Mouse (Mus musculus) hindbrain, embryonic 10.5 days (tissue): ENCODE results near the gene Pycr1. TPM values are rescaled to one million over a fixed set of nuclear protein-coding genes. Genes with fewer than 3 reads are reported as not detected.

ENCODE experiments used
- DNase-seq: peaks from one replicate; pipeline ENCODE4 v3.0.0-alpha.2; 2017; ENCODE audit warnings: low spot score
- H3K27ac ChIP-seq: fragments of 300-500 bp; sonication (generic); 2 replicates; pipeline ENCODE4 v1.5.1; 2016; ENCODE audit warnings: mild to moderate bottlenecking, moderate library complexity
- H3K27me3 ChIP-seq: fragments of 300-500 bp; sonication (generic); 2 replicates; pipeline ENCODE4 v1.6.1; 2016; ENCODE audit warnings: mild to moderate bottlenecking; ENCODE audit not compliant: poor library complexity, insufficient read depth, severe bottlenecking
- H3K36me3 ChIP-seq: fragments of 300-500 bp; sonication (generic); 2 replicates; pipeline ENCODE4 v1.6.1; 2016; ENCODE audit warnings: mild to moderate bottlenecking, moderate library complexity
- H3K4me1 ChIP-seq: fragments of 300-500 bp; sonication (generic); replicated peaks from 2 replicates; pipeline ENCODE4 v1.6.1; 2016; ENCODE audit warnings: mild to moderate bottlenecking
- H3K4me3 ChIP-seq: fragments of 300-500 bp; sonication (generic); 2 replicates; pipeline ENCODE4 v1.5.1; 2016; ENCODE audit warnings: mild to moderate bottlenecking, moderate library complexity
- H3K9me3 ChIP-seq: fragments of 300-500 bp; sonication (generic); 2 replicates; pipeline ENCODE4 v1.6.1; 2016; ENCODE audit warnings: mild to moderate bottlenecking, moderate library complexity
- WGBS: fragments of 180-500 bp; shearing (Covaris S2); methylation state at CpG from one replicate; pipeline ENCODE4 v1.1.7; 2016; 5-methylcytosine and 5-hydroxymethylcytosine counted together
- polyA plus RNA-seq: library from polyadenylated mRNA; unstranded; fragments of >200 nt; fragmentation: Nextera tagmentation; extraction: Ambion mirVana; gene quantifications from 2 replicates; pipeline ENCODE4 v1.2.1, GENCODE M21; 2016

Pycr1 gene
- polyA plus RNA-seq, 1 experiment from 2014 or later, result 38.7 TPM

DNA sequence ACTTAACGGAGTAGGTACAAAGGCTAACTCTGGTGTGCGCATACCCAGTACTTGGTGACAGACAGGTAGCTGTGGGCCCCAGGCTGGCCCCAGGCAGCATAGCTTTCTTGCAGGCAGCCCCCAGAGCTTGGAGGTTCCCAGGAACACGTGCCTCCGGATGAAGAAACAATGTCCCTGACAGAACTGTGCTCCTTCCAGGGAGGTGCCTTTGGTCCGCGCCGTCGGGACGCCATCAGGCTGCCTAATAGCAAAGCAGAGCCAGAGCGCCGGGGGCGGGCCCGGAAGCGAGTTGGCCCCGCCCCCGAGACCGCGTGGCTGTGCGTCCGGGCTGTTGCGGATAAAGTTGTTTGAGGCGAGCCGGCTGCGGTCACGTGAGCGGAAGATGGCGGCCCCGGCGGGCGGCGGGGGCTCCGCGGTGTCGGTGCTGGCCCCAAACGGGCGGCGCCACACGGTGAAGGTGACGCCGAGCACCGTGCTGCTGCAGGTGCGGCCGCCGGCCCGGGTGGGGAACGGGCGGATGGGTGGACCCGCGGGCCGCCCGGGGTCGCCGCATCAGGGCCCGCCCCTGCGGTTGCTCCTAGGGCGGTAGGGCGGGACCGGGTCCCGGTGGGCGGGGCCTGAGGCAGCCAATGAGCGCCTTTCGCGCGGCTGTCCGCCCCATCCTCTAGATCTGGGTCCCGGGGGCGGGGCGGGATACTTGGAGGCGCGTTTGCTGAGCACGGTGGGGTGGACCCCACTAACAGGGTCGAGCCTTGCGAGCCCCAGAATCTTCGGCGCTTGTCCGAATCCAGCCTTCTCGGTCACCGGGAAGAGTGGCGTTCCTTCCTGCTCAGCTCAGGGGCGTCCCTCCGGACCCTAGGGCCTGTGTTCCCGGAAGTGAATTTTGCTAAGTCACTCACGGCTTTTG, 29.4 kb upstream of the Pycr1 start, which contains the start of gene Aspscr1:
Gene Aspscr1, plus strand, starts transcription at position 287 of the 907 bp plus-strand sequence.
- Histone ChIP-seq H3K4me1 (peaks cover 25% of the 10 kb centered on the region), H3K36me3 (peaks cover 31% of the 10 kb centered on the region), H3K27ac (peak within 1 kb of the TSS; percentile 99), H3K9me3 (no peaks in the 10 kb centered on the region), H3K27me3 (no peaks in the 10 kb centered on the region), H3K4me3 (peak within 1 kb of the TSS; percentile 79)
- DNase-seq, result peak; percentile 94
- 1% methylated on average over 83 of the region's 83 CpGs for WGBS

DNA sequence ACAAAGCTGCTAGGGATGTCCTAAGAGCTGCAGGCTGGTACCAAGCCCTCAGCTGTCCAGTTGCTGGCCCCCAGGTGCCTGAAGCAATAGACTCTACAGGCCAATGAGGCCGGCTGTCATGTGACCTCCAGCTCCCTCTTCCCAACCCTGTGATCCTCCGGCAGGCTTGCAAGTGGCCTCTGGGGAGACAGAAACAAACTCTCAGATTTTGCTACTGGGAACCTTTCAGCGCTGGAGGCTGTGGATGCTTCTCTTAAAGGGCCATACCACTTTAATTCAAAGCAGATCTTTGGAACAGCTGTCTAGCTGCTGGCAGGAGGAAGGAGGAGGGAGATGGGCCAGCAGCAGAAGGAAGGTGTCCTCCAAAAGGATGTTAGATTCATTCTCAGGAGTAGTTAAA, 23.0 kb upstream of the Pycr1 start:
- 8% methylated on average over 3 of the region's 3 CpGs for WGBS
- Histone ChIP-seq H3K27me3 (peaks cover 43% of the 10 kb centered on the region), H3K4me1 (peaks cover 16% of the 10 kb centered on the region), H3K27ac (no peak overlapping the region), H3K9me3 (no peaks in the 10 kb centered on the region), H3K4me3 (peak overlapping the region; percentile 16), H3K36me3 (no peaks in the 10 kb centered on the region)
- peak; percentile 28 for DNase-seq

DNA sequence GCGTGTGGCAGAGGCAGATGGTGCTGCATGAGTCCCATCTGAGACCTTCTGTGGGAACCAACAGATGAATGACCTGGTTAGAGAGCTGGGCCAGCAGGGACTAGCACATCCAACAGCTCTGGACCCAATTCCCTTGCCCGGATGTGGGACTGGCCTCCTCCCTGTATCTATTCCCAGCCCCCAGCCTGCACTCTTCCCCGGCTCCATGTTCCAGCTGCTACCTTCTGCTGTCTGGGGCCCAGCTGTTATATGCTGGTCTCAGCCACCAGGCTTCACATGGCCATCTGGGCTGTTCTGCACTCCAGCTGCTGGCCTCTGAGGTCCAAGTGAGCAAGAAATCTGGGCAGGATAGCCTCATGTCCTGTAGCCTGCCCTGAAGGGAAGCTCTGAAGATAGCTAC, 21.8 kb upstream of the Pycr1 start:
- Histone ChIP-seq H3K4me3 (no peak overlapping the region), H3K4me1 (peaks cover 28% of the 10 kb centered on the region), H3K27me3 (peaks cover 55% of the 10 kb centered on the region), H3K9me3 (no peaks in the 10 kb centered on the region), H3K36me3 (no peaks in the 10 kb centered on the region), H3K27ac (no peak overlapping the region)
- WGBS, result 75% methylated on average over 3 of the region's 3 CpGs
- peak; percentile 27 for DNase-seq

DNA sequence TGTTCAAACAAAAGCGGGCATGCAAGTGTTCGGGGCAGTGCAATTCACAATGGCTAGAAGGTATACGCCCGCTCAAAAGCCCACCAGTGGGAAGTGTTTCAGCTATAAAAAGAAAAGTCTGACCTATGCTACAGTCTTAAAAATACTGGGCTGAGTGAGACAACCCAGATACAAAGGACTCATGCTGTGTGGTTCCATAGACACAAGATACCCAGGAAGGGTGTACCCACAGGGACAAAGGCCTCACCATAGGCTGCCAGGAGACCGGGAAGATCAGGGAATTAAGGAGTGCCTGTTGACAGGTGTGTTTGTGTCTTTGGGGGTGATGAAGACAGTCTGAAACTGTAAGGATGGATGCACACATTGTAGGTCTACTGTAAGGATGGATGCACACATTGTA, 20.1 kb upstream of the Pycr1 start:
- WGBS, result 65% methylated on average over 5 of the region's 5 CpGs
- no peak for DNase-seq
- Histone ChIP-seq H3K4me1 (peaks cover 45% of the 10 kb centered on the region), H3K36me3 (no peaks in the 10 kb centered on the region), H3K9me3 (no peaks in the 10 kb centered on the region), H3K27me3 (peaks cover 72% of the 10 kb centered on the region), H3K27ac (no peak overlapping the region), H3K4me3 (no peak overlapping the region)

DNA sequence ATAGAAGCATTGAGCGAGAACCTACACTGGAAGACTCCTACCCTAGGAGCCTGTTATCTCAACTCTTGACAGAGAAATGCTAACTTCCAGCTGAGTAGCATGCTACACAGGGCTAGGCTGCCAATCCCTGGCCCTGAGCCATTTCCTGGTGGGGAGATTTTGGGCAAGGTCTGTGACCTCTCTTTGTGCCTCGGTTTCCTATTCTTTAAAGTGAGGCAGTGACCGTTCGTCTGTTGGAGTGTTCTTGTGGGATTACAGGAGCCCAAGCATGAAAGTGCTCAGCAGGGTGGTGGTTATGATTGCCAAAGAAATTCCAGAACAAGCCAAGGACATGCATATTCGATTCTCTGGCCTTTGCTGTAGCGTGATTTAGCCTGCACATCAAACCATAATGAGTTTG, 19.2 kb upstream of the Pycr1 start:
- 56% methylated on average over 6 of the region's 6 CpGs for WGBS
- H3K4me1 ChIP-seq, result peaks cover 46% of the 10 kb centered on the region
- H3K27me3 ChIP-seq, result peaks cover 82% of the 10 kb centered on the region
- H3K36me3 ChIP-seq, result no peaks in the 10 kb centered on the region
- H3K9me3 ChIP-seq, result no peaks in the 10 kb centered on the region
- H3K27ac ChIP-seq, result no peak overlapping the region
- no peak overlapping the region for H3K4me3 ChIP-seq
- DNase-seq, result no peak

DNA sequence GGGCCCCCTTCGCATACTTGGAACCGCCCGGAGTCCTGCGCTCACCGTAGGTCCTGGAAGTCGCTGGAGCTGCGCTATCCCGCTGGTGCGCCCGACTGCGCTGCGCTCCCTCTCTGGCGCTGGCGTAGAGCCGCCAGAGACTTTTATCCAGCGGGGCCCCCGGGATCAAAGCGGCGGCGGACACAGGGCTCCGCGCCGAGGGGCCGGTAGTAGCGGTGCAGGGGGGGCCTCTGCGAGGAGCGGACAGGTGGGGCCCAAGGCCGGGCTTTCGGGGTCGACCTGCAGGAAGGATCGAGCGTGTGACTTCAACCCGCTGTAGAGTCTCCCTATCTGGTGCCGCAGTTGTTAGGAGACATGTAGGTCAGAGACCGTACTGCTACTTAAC, 17.5 kb upstream of the Pycr1 start, which contains the start of gene Notum:
Gene Notum, minus strand, starts transcription at position 100 of the 385 bp plus-strand sequence.
- Histone ChIP-seq H3K4me3 (peak within 1 kb of the TSS; percentile 55), H3K27ac (peak within 1 kb of the TSS; percentile 74), H3K27me3 (peaks cover 94% of the 10 kb centered on the region), H3K4me1 (peaks cover 36% of the 10 kb centered on the region), H3K9me3 (no peaks in the 10 kb centered on the region), H3K36me3 (no peaks in the 10 kb centered on the region)
- WGBS, result under 1% methylated on average over 35 of the region's 35 CpGs
- peak; percentile 49 for DNase-seq

DNA sequence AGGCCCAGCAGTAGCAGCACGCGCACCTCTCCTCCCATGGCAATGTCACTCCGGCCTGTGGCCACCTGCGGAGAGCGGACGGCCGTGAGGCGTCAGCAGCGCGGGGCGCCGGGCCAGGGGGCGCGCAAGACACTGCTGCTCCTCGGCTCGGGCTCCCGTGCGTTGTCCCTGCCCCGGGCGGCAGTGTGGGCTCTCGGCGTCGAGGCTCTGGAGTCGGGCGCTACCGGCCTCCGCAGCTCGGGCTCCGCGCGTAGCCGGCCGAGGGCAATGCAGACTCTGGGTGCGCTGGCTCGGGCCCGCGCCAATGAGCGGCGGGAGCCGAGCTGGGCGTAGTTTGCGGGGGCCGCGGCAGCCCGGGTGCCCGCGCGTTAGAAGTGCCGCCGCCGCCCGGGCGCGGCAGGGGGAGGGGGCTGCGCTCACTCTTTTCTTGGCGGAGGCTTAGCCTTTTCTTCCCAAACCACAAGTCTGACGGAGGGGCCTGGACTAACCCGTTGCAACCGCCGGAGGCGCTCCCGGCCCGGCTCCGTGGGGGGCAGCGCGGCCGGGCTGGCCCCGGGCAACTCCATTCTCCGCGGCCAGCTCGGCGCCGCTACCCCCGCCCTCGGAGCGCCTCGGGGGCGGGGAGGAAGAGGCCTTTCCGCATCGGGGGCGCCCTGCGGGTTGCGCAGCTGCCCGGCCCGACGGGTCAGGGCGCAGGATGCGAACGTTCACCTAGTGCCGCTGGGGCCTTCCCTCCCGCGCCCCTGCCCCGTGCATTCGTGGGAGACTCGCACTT, 16.9 kb upstream of the Pycr1 start:
- no peaks in the 10 kb centered on the region for H3K36me3 ChIP-seq
- no peaks in the 10 kb centered on the region for H3K9me3 ChIP-seq
- peak overlapping the region; percentile 74 for H3K27ac ChIP-seq
- peaks cover 96% of the 10 kb centered on the region for H3K27me3 ChIP-seq
- H3K4me3 ChIP-seq, result peak overlapping the region; percentile 55
- under 1% methylated on average over 95 of the region's 95 CpGs for WGBS
- DNase-seq, result peak; percentile 68
- H3K4me1 ChIP-seq, result peaks cover 33% of the 10 kb centered on the region

DNA sequence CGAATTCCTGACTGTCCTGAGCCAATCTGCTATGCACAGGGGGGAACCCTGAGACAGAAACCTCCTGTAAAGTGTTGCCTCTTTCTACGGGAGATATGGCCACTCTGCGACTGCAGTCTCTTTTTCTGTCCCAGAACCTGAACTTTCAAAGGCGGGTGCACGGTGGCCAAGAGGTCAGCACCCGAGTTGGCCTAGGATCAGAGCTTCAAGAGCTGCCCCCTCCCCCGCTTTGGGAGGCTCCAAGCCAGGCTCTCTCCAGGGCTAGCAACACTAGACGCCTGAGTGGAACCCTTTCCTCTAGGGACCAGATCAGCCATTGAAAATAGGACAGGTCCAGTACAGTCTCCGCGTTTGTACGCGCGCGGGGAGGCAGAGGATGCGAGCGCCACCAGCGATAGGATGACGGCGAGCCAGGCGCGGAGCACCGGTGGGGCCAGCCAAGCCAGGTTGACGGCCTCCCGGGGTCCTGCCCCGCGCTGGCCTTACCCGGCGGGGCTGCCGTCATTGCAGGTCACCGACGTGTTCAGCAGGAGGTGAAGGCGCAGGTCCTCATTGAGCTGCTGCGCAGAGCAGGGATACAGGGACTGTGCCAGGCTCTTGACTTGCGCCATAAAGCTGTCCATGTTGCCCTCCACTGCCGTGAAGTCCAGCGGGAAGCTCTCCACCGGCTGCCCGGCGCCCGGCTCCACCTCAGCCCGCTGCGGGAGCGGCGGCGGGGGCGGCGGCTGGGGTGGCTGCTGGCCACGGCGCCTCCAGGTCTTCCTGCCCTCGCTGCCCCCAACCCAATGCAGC, 16.1 kb upstream of the Pycr1 start:
- Histone ChIP-seq H3K27ac (peak overlapping the region; percentile 74), H3K27me3 (peaks cover 94% of the 10 kb centered on the region), H3K9me3 (no peaks in the 10 kb centered on the region), H3K4me3 (peak overlapping the region; percentile 55), H3K36me3 (no peaks in the 10 kb centered on the region), H3K4me1 (peaks cover 29% of the 10 kb centered on the region)
- DNase-seq, result peak; percentile 43
- WGBS, result 2% methylated on average over 50 of the region's 50 CpGs

DNA sequence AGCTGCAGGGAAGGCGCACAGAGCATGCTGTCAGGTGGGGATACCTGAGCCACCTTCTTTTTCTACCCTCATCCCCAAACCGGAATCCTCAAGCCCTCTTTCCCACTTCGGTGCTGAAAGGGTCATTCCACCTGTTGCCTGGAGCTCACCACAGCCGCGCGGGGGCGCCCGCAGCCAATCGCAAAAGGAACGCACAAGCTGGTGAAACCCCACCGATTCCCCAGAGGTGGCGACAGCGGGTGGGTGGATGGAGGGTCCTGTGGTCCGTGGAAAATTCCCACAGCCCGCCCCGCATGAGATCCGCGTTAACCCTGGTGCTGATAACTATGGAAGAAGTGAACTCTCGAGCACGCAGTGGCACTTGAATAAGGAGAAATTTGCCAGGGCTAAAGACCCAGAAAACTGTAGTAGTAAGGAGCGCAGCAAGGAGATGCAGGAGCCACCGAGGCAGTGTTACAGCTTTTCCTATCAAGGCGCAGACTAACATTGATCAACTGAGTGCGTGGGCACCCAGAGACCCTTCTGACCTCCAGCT, 15.4 kb upstream of the Pycr1 start:
- peaks cover 29% of the 10 kb centered on the region for H3K4me1 ChIP-seq
- WGBS, result 4% methylated on average over 24 of the region's 24 CpGs
- H3K27ac ChIP-seq, result no peak overlapping the region
- no peaks in the 10 kb centered on the region for H3K36me3 ChIP-seq
- H3K4me3 ChIP-seq, result peak overlapping the region; percentile 55
- H3K27me3 ChIP-seq, result peaks cover 93% of the 10 kb centered on the region
- DNase-seq, result peak; percentile 79
- H3K9me3 ChIP-seq, result no peaks in the 10 kb centered on the region

DNA sequence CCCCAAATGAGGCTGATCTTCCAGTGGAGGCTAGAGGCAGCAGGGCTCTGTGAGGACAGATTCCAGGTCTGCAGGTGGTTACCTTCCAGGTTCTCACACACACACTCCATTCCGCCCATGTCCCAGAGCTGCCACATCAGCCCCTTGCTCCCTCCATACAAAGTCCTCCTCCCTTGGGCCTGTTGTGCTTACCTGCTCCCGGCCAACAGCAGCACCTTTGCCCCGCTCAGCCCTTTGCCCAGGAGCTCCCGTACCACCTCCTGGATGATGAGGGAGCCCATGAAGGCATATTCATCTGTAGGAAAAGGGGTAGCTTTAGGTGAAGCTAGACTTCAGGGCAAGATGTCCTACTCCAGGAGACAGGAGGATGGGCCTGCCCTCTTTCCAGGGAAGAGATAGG, 13.7 kb upstream of the Pycr1 start:
- no peak for DNase-seq
- Histone ChIP-seq H3K27ac (no peak overlapping the region), H3K27me3 (peaks cover 76% of the 10 kb centered on the region), H3K4me3 (no peak overlapping the region), H3K4me1 (peaks cover 29% of the 10 kb centered on the region), H3K36me3 (no peaks in the 10 kb centered on the region), H3K9me3 (no peaks in the 10 kb centered on the region)
- WGBS, result 88% methylated on average over 4 of the region's 4 CpGs

DNA sequence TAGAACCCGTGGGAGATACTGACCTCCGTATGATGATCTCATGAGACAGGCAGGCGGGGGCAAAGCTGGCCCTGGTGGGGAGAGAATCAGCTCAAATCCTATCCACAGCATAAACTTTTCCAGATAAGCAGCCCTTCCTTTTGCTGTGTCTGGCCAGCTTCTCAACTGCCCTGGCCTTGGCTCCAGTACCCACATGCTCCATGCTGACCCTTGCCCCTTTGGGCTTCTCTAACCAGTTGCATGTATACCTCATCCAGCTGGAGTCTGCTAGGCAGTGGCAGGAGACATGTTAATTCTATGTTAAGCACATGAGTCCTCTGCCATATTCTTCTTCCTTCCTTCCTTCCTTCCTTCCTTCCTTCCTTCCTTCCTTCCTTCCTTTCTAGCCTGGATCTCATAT, 11.2 kb upstream of the Pycr1 start:
- Histone ChIP-seq H3K36me3 (no peaks in the 10 kb centered on the region), H3K9me3 (no peaks in the 10 kb centered on the region), H3K27me3 (peaks cover 54% of the 10 kb centered on the region), H3K4me1 (peaks cover 11% of the 10 kb centered on the region), H3K4me3 (no peak overlapping the region), H3K27ac (no peak overlapping the region)
- DNase-seq, result no peak
- 76% methylated on average over 3 of the region's 3 CpGs for WGBS

DNA sequence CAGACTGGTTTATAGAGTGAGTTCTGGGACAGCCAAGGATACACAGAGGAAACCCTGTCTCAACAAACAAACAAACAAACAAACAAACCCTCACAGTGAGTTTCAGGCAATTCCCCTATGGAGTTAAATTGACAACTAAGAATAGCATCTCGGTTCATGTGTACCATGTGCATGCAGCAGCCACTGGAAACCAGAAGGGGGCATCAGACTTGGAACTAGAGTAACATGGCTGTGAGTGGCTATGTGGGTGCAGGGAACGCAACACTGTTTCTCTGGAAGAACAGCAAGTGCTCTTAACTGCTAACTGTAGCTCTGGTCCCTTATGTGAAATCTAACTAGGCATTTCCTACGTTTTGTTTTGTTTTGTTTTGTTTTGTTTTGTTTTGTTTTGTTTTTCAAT, 8.3 kb upstream of the Pycr1 start:
- 73% methylated on average over 3 of the region's 3 CpGs for WGBS
- no peaks in the 10 kb centered on the region for H3K36me3 ChIP-seq
- peaks cover 40% of the 10 kb centered on the region for H3K27me3 ChIP-seq

More for the DNA sequence above, 8.3 kb upstream of the Pycr1 start:
- no peak for DNase-seq
- Histone ChIP-seq H3K27ac (no peak overlapping the region), H3K4me3 (no peak overlapping the region), H3K9me3 (no peaks in the 10 kb centered on the region), H3K4me1 (peaks cover 13% of the 10 kb centered on the region)
